ENCODE assay signal across 9 mouse cellular contexts in genomic region chr12:79974530-79974929, GRCm38 (mm10).
DNase-seq lines count a peak whose midpoint lies in the region; ATAC-seq lines count a peak whose summit lies in the region.
"Had no signal": no experiment of that assay in that cellular context is flagged by ENCODE, and none has a peak within 500 bp of the region (broad histone marks: within the 10 kb centered on the region; RNA-seq: fewer than 3 reads in every experiment).

No protein-coding gene starts in this region.

- peaks cover 44% of the 10 kb centered on the region for H3K4me1 ChIP-seq in kidney, embryonic 16.5 days (ENCODE audit: insufficient read depth, low read length)
- peaks cover 59% of the 10 kb centered on the region for H3K4me1 ChIP-seq in embryonic facial prominence, embryonic 13.5 days

- no peak; the same call in 1 of the 2 replicates for ATAC-seq in kidney, embryonic 16.5 days (ENCODE audit: low FRiP score, low TSS enrichment)
- no peak for ATAC-seq in embryonic facial prominence, embryonic 13.5 days (ENCODE audit: insufficient number of reproducible peaks, insufficient read depth, low FRiP score, low TSS enrichment, low read depth)

- H3K36me3 ChIP-seq in kidney, embryonic 16.5 days (ENCODE audit: insufficient read depth, low read length), result no peaks in the 10 kb centered on the region
- no peaks in the 10 kb centered on the region for H3K36me3 ChIP-seq in embryonic facial prominence, embryonic 13.5 days
- H3K36me3 ChIP-seq: liver, embryonic 15.5 days had no signal

- H3K27me3 ChIP-seq in kidney, embryonic 16.5 days (ENCODE audit: insufficient read depth, low read length), result no peaks in the 10 kb centered on the region
- no peaks in the 10 kb centered on the region for H3K27me3 ChIP-seq in embryonic facial prominence, embryonic 13.5 days
- H3K27me3 ChIP-seq: liver, embryonic 15.5 days had no signal

- no peak overlapping the region for H3K9ac ChIP-seq in kidney, embryonic 16.5 days (replicated peaks; ENCODE audit: low read length)
- H3K9ac ChIP-seq in embryonic facial prominence, embryonic 13.5 days, result no peak overlapping the region
- H3K9ac ChIP-seq: liver, embryonic 15.5 days had no signal

- H3K27ac ChIP-seq in kidney, embryonic 16.5 days (ENCODE audit: low read length), result peak overlapping the region; percentile 61
- H3K27ac ChIP-seq in embryonic facial prominence, embryonic 13.5 days, result peak overlapping the region; percentile 90
- H3K27ac ChIP-seq: liver, embryonic 15.5 days had no signal

- no peak overlapping the region for H3K4me2 ChIP-seq in kidney, embryonic 16.5 days (replicated peaks; ENCODE audit: low read depth, low read length)
- H3K4me2 ChIP-seq in embryonic facial prominence, embryonic 13.5 days, result 0 out of 2 replicates have a peak overlapping the region, but pooled peaks have one; percentile 9
- H3K4me2 ChIP-seq: liver, embryonic 15.5 days had no signal

- no peaks in the 10 kb centered on the region for H3K9me3 ChIP-seq in kidney, embryonic 16.5 days (ENCODE audit: low read length)
- no peaks in the 10 kb centered on the region for H3K9me3 ChIP-seq in embryonic facial prominence, embryonic 13.5 days
- H3K9me3 ChIP-seq: liver, embryonic 15.5 days had no signal

- no peak overlapping the region for H3K4me3 ChIP-seq in kidney, embryonic 16.5 days (ENCODE audit: low read length)
- no peak overlapping the region for H3K4me3 ChIP-seq in embryonic facial prominence, embryonic 13.5 days
- H3K4me3 ChIP-seq: liver, embryonic 15.5 days had no signal

- DNase-seq in kidney, postnatal 36 days, result no peak
- peak; percentile 57 for DNase-seq in heart, postnatal 25 days (ENCODE audit: low spot score)
- peak; percentile 77 for DNase-seq in lung, postnatal 10 days
- no peak for DNase-seq in ovary, adult 18-20 months (ENCODE audit: low spot score)
- DNase-seq in embryo, embryonic 10 days (ENCODE audit: low spot score), result no peak
- DNase-seq in layer of hippocampus, postnatal 36 days, result no peak

- intact Hi-C loops in heart, postnatal 25 days (cut with DNase I), result loop anchor here (5.0 kb wide), 1 partner anchor 362 kb away; no protein-coding TSS in a partner anchor

- 58% methylated on average over 7 of the region's 7 CpGs for WGBS in kidney, embryonic 16.5 days
- WGBS in embryonic facial prominence, embryonic 13.5 days, result 15% methylated on average over 7 of the region's 7 CpGs

Comparison
In these comparisons a context has a peak if more than half of its experiments do, and no peak if none do; other contexts are left out.
1. DNase-seq: peak in heart, postnatal 25 days (single experiment) and lung, postnatal 10 days (single experiment); none in kidney, postnatal 36 days (0 of 2), ovary, adult 18-20 months (single experiment), embryo, embryonic 10 days (single experiment) and layer of hippocampus, postnatal 36 days (0 of 2).